Mouse (Mus musculus) erythroblast, embryonic 14.5 days (primary cell): Measurements from ENCODE around the gene Ids.
"Not testable (repeated sequence)": the region's sequence is repeated elsewhere in the genome, so short reads cannot be mapped to it uniquely, and the experiment has no call there.

Source experiments
- GATA1 ChIP-seq: IDR thresholded peaks from 2 replicates; pipeline ENCODE4 v1.6.1; 2012; ENCODE audit warnings: low read length, inconsistent platforms, mixed read lengths
- TAL1 ChIP-seq: IDR thresholded peaks from 3 replicates; pipeline ENCODE4 v1.6.1; 2012; ENCODE audit warnings: low read length, inconsistent platforms, mixed read lengths

DNA sequence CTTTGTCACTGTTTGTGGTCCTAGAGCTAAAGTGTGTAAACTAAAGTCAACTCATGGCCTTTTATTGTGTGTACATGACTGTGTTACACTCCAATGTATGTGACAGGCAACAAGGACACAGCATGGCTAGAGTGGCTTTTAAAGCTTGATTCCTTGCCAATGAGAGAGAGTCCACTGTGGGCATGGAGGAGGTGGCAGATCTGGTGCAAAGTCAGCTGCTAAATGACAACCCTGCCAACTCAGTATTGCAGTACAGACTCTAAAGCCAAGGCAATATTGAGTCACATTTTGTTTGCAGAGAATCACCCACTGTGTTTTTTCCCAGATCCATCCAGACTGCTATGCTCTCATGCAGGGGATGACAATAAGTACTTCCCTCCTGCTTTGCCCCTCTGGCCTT is 27.8 kb upstream of the Ids start:
- TF ChIP-seq GATA1, TAL1: not testable (repeated sequence)
